14 mouse cellular contexts compared by ENCODE assay signal in genomic region chr6:135048509-135048908, GRCm38 (mm10).
"Had no signal": no experiment of that assay in that cellular context is flagged by ENCODE, and none has a peak within 500 bp of the region (broad histone marks: within the 10 kb centered on the region; RNA-seq: fewer than 3 reads in every experiment).

No protein-coding gene starts in this region.

- DNase-seq: retina, postnatal 1 day; right cerebral cortex, postnatal 4 days; spleen, adult 18-20 months; thymus, postnatal 36 days had no signal

- H3K4me3 ChIP-seq: intestine, embryonic 15.5 days; left cerebral cortex, adult 2 months; limb, embryonic 10.5 days; liver, embryonic 15.5 days; megakaryocyte, embryonic 14.5 days; midbrain, embryonic 15.5 days; neural tube, embryonic 13.5 days had no signal

- H3K27me3 ChIP-seq: intestine, embryonic 15.5 days; midbrain, embryonic 15.5 days; neural tube, embryonic 13.5 days had no signal

- H3K9me3 ChIP-seq: intestine, embryonic 15.5 days; limb, embryonic 10.5 days; liver, embryonic 15.5 days; megakaryocyte, embryonic 14.5 days; midbrain, embryonic 15.5 days; neural tube, embryonic 13.5 days had no signal

- H3K4me2 ChIP-seq: intestine, embryonic 15.5 days; liver, embryonic 11.5 days; liver, embryonic 15.5 days; midbrain, embryonic 11.5 days; midbrain, embryonic 15.5 days; neural tube, embryonic 13.5 days had no signal

- H3K4me1 ChIP-seq: intestine, embryonic 15.5 days; liver, embryonic 15.5 days; midbrain, embryonic 15.5 days; neural tube, embryonic 13.5 days had no signal

- H3K27ac ChIP-seq: intestine, embryonic 15.5 days; left cerebral cortex, adult 2 months; liver, embryonic 15.5 days; macrophage; midbrain, embryonic 15.5 days; neural tube, embryonic 13.5 days had no signal

- ATAC-seq: intestine, embryonic 15.5 days; midbrain, embryonic 15.5 days had no signal

- H3K9ac ChIP-seq: intestine, embryonic 15.5 days; liver, embryonic 15.5 days; midbrain, embryonic 15.5 days; neural tube, embryonic 13.5 days had no signal

- H3K36me3 ChIP-seq: intestine, embryonic 15.5 days; limb, embryonic 10.5 days; liver, embryonic 15.5 days; midbrain, embryonic 15.5 days; neural tube, embryonic 13.5 days had no signal
